Mouse (Mus musculus): ENCODE measurements around the gene Tnpo3. TPM values are rescaled to one million over a fixed set of nuclear protein-coding genes. Genes with fewer than 3 reads are reported as not detected.
"Not testable (repeated sequence)": the region's sequence is repeated elsewhere in the genome, so short reads cannot be mapped to it uniquely, and the experiment has no call there.

Gene Tnpo3
- total RNA-seq, 2 experiments from 2014 or later: 33.8 to 37.1 TPM

DNA sequence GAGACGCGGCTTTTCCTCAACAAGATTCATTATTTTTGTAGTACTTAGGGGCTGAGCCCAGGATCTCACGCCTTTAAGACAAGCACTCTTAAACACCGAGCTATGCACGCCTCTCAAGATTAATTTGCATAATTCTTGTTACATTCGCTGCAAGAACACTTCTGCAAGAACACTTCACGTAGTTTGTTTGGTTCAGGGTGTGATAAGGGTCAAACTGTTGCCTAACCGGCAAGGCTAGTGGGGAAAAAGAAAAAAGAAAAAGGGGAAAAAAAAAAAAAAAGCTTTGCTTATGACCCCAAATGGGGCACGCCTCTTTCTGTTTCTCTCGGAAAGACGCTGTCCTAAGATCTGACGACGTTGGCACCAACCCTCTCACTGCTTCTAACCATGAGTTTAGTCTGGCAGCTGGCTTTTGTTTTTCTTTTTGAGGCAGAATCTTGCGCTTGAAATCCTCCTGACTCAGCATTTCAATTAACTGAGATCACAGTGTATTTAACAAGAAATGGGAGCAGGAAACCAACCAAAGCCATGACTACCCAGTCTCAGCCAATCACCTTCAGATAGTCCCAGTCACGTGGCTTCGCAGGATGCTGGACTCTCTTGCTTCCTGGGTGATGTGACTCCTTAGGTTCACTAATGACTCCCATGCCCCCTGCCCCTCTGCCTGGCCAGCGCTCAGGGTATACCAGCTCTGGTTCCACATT lies 11.3 kb upstream of the Tnpo3 start:
- no peak for DNase-seq

- DNase-seq: no peak
Measured at GRCm38 (mm10) chr6:29620176-29620575, 10.5 kb upstream of the Tnpo3 start.

- not testable (repeated sequence) for DNase-seq
Measured at GRCm38 (mm10) chr6:29610020-29610640, 443 bp upstream of the Tnpo3 start.

DNA sequence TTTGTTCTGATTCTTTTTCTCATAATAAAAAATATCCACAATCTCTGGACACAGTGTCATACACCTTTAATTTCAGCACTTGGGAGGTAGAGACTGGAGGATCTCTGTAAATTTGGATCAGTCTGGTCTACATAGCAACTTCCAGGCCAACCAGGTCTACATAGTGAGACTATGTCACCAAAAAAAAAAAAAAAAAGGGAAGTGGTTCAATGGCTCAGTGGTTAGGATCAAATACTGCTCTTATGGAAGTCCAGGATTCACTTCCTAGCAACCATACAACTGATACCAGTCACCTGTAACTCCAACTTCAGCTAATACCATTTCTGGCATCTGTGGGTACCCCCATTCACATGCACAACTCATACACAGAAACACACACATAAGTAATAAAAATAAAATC lies 9.5 kb downstream of the Tnpo3 start:
- DNase-seq: no peak

DNA sequence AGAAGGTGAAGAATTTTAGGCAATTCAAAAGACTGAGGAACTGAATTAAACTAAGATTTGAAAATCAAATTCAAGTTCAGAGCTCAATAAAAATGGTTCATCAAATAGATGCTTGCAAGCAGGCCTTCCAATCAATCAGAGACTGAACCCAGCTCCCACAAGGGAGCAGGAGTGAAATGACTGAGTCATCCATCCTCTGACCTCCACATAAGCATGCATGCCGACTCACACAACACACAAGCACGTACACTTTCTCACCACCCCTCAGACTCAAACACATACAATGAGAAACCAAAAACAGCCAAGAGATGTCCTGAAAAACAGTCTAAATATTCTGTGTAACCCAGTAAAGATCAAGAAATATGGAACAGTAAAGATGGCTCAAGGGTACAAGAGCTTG lies 14.0 kb downstream of the Tnpo3 start:
- DNase-seq: no peak

GRCm38 (mm10) chr6:29581202-29581601 lies 28.5 kb downstream of the Tnpo3 start:
- no peak for DNase-seq

- DNase-seq: no peak
Measured at GRCm38 (mm10) chr6:29580770-29581169, 28.9 kb downstream of the Tnpo3 start.

DNA sequence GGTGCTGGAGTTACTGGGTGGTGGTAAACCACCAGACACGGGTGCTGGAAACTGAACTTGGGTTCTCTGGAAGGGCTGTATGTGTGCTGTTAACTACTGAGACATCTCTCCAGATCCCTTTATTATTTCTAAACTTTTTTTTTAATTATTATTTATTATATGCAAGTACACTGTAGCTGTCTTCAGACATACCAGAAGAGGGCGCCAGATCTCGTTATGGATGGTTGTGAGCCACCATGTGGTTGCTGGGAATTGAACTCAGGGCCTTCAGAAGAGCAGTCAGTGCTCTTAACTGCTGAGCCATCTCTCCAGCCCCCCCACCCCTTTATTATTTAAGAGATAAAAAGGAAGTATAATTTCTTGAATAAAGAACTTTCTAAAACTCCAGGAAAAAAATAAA lies 33.3 kb downstream of the Tnpo3 start:
- not testable (repeated sequence) for DNase-seq

GRCm38 (mm10) chr6:29557112-29557511 lies 52.6 kb downstream of the Tnpo3 start:
- no peak for DNase-seq

DNA sequence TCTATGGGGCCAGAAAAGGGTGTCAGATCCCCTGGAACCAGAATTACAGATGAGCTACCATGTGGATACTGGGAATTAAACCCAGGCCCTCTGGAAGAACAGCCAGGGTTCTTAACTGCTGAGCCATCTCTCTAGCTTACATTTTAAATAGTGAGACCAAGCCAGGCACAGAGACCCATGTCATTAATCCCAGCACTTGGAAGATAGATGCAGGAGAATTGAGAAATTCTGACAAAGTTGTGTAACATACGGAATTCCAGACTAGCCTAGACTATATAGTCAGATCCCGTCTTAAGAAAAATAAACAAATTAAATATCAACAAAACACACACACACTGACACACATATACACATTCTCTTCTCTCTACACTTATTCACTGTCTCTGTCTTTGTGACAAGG lies 57.2 kb downstream of the Tnpo3 start:
- DNase-seq: no peak

DNA sequence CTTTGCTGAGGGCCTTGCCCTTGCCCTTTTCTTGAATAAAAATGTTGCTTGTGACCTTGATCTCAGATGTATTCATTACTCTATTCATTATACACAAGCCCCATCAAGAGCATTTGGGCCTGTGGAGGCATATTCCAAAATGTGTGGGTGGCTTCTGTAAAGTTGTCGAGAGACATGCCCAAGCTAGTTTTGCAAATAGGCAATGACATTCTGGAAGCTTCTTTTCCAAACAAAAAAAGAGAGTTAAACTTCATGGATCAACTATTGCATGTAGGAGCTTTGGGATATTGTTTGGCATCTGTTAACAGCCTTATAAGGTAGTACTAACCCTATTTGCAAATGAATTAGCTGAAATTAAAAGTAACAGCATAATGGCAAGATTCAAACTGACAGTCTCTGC lies 61.6 kb downstream of the Tnpo3 start:
- no peak for DNase-seq

GRCm38 (mm10) chr6:29547582-29547981 lies 62.1 kb downstream of the Tnpo3 start:
- no peak for DNase-seq

DNA sequence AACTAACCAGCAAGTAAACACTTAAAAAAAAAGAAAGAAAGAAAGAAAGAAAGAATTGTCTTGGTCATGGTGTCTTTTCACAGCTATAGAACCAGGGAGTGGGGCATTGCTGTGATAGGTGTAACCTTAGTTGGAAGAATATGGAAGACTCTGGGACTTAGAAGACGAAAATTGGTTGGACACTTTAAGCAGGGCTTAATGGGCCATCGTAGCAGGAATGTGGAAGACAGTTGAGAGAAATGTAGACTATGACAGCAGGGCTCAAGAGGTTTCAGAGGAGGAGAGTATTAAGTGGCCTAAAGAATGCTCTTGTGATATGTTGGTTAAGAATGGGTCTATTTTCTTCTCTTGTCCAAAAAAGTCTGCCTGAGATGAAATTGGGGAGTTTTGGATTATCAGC lies 64.1 kb downstream of the Tnpo3 start:
- no peak for DNase-seq

- DNase-seq: no peak
Measured at GRCm38 (mm10) chr6:29540956-29541355, 68.7 kb downstream of the Tnpo3 start.

DNA sequence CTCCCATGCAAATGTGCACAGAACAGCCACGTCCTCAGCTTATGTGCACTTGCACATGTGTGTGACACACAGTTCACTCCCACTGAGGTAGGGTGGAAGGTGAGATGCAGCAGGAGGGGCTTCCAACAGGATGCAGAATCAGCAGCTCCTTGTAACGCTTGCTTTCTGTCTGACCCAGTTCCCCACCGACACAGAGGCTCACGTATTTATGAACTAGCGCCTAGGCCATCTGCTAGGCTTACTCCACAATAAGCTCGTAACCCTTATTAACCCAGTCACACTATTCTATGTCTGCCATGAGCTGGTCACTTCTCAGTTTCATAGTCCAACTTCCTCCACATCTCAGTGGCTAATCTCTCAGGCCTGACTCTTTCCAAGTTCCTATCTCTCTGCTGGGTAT lies 69.5 kb downstream of the Tnpo3 start:
- no peak for DNase-seq

GRCm38 (mm10) chr6:29539502-29539901 lies 70.2 kb downstream of the Tnpo3 start:
- no peak for DNase-seq

DNA sequence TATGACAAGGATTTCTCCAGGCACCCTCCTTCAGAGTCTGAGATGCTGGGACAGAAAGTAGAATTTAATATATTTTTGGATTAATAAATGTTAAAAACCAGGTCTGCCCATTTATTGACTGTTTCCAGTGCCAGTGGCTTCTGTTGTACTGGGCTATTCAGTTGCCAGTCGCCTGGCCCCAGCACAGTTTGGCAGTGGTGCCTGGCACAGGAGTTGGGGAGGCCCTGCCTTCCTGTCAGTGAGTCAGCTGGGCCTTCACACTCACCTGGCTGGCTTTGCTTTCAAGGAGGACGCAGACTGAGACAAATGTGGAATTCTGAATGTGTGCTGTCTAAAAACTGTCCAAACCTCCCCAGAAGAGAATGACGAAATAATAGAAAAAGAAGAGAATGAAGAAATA lies 72.5 kb downstream of the Tnpo3 start:
- no peak for DNase-seq

DNA sequence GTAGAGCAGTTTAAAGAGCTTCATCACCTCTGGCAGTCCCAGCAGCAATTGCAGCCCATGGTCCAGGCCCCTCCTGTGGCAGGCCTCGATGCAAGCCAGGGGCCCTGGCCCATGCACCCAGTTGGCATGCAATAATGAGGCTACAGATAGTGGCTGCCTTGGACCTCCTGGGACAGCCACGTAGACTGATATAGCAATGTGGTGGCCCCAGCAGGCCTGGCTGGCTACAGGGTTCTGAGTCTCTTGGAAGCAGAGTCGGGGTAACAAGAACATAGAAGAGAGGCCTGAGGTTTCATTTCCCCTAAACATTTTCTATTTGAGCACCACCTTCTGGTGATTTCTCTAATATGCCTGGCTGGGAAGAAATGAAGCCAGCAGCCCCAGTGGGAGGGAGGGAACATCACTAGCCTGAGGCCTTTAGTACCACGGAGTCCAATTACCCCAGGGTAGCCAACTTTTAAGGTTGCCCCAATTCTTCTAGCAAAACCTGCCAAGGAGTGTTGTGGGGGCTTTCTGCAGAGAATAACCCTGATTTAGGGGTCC lies 73.0 kb downstream of the Tnpo3 start:
- no peak for DNase-seq

- DNase-seq: no peak
Measured at GRCm38 (mm10) chr6:29535316-29535715, 74.4 kb downstream of the Tnpo3 start.

- no peak for DNase-seq
Measured at GRCm38 (mm10) chr6:29530050-29530449, 79.6 kb downstream of the Tnpo3 start.

DNA sequence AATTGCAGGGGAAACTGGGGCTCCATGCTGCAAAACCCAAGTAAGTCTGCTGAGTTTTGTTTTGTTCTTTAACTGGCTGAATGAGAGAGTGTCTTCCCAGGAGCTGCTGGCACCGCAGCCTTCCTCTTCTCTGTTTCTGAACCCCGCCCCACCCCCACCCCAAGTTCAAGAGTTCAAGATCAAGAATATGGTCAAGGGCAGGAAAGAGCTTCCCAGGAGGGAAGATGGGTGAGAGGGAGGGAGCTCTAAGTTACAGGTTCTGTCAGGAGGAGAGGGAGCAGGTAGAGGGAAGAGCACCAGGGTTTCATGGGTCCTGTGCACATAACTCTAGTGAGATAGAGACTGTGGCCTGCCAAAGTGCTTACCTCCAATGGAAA lies 80.3 kb downstream of the Tnpo3 start:
- DNase-seq: no peak

DNA sequence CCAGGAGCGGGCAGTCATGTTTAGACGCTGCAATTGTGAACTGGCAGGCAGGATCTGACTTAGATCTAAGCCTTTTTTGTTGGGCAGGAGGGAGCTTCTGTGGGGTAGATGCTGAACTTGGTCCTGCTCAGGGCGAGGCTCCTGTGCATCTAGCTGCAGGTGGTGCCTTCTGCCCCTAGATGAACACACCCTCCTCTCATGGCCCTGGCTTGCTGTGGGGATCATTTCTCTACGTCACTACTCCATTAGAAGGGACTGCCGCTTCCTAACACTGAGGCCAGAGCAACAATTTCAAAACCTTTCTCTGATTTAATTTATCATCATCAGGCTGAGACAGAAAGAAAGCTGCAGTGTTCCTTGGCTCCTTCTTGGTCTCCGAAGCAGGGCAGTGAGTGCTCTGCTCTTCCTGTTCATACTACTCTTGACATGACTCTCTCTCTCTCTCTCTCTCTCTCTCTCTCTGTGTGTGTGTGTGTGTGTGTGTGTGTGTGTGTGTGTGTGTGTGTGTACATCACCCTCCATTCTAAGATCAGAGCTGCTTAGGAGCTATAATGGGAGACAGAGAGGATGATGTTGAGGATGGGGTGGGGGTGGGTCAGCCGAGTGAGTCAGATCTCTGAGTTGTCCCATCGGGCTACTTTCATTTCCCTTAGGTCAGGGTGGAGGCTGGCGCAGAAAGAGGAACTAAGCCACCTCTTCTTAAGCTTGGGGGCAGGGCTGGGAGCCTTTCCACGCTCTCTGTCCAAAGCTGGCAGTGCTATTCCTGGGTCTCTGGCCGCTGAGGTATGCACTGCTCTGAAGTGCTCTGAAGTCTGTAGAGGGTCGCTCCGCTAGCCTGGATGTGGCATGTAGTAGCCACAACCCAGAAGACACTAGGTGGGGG lies 80.9 kb downstream of the Tnpo3 start:
- DNase-seq: no peak

DNA sequence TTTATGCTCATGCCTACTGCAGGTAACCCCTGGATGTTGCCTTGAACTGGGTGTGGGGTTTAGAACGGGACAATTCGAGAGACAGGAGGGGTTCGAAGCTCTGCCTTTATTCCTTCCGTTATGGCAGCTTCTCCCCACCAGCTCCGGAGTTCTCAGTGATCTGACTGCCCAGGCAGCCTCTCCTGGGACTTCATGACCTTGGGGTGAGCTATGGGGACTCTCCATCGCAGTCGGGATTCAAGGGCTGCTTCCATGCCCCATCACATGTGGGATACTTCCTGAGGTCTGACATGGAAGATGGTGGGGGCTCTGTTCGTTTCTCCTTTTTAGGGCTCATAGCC lies 81.6 kb downstream of the Tnpo3 start:
- no peak for DNase-seq
